Mouse (Mus musculus): ENCODE measurements around the gene Thy1.
A peak's percentile ranks its signal among the peaks of the same experiment; 100 is the strongest.

Thy1 gene

DNA sequence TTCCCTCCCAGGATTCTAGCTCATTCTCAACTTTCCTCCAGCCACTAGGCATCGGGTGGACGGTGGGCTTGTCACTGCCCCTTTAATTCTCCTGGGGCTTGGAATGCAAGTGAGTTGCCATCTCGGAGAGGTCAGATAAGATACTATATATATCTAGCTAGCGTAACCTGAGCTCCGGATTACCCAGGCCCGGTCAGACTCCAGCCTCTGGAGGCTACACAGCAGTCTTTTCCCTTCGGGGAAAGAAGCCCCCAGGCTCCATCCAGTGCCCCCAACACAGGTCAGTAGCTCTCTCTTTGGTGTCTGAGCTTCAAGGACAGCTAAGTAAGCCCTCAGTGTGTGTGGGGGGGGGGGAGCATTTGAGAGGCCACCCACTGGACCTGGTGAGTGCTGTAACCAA lies 26.1 kb downstream of the Thy1 start:
- no peak for DNase-seq

DNA sequence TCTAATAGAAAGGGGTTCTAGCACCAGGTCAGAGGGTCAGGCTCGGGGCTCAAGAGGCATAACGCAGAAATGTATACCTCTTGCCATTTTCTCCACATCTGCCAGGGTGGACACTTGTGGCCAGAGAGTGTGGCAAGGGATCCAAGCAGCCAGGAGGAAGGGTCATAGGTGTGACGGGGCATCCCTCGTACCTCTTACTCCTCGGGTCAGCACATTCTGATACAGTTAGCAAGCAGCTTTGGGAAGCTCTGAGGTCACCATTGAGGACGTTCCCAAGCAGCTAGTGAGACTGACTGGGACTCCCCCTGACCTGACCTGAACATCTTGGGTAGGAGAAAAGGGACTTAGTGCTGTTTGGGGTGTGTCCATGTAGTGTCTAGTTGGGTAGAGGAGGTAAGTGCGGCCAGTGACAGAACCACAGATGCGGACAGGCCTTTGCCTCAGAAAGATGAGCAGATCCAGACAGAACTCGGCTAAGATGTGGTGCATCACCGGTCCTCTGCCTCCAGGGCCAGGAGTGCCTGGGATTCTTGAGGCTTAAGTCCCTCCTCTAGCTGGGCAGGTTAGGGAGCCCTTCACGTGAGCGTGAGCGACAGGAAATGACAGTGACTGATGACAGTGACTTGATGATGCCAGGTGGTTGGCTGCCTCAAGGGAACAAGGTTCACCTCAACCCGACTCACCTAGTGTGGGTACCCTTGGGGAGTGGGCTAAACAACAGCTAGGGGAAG lies 27.1 kb downstream of the Thy1 start:
- no peak for DNase-seq

DNA sequence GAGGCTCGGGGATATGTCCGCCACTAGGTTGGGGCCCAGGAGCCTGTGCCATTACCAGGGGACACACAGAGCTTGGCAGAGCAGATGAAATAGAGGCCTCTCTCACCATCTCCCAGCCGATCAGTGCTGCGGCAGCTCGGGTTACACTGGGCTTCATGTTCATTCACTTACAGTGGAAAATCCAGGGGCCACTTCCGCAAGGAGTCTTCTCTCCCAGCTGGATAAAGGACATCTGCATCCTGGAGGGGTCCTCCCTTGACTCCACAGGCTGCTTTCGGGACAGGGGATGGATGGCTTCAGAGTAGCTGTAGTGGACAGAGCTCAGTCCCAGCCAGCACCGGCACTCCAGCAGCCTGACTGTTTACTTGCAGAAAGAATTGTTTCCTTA lies 27.7 kb downstream of the Thy1 start:
- DNase-seq, result no peak

DNA sequence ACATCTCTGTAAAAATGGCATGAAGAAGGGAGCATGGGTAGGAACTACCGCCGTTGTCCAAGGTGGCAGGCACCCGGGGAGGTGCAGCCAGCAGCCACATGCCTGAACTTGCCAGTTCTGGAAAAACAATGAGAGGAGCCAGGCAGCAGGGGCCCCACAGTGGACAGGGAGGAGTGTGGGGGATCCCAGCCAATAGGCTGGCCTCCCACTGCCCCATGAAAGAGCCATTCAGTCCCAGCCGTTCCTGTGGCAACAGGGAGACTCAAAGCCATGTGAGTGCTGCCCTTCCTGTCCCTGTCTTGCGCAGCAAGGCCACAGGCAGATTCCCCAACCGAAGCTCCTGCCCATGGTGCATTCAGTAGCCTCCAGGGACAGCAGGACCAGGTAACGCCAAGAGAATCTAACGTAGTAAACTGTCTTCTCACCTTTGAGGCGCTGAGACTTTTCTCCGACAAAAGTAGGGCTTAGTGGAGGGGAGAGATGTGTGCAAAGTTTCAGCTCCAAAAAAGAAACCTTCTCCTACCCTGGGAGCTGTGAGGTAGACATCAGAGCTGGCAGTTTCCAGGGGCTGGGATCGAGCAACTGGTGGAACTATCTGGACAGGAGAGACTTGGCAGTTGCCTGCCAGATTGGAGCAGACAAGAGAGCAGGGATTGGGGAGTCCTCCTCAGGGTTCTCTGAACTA lies 28.9 kb downstream of the Thy1 start:
- peak; percentile 83 for DNase-seq

DNA sequence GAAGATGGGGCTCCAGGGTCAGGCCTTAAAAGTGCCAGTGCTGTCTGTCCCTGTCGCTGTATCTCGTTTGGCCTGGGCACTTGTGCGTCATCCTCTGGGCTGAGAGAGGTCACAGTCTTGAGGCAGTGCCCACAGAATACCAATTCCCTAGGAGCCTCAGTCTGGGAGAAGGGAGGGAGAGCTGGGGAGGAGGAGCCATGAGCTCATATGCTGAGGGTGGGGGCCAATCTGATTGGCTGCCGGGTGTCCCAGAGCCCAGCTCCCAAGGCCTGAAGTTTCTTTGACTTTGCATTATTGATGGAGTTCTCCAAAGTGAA lies 29.4 kb downstream of the Thy1 start:
- DNase-seq, result peak; percentile 67

DNA sequence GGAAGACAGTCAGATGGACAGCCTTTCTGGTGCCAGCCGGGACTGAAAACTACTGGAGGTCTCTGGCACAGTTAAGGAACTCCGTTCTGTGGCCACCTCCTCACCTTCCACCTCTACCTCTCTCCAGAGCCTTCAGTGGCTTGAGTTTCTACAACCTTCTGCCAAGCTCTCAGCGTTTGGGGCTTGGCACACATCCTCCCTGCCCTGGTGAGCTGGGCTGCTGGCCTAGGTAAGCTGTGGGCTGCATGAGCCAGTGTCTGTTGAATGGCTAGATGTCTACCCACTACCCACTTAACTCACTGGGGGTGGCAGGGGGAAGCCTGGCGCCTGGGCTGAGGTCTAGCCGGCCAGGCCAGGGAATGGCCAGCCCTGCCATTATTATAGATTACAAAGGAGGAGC lies 29.9 kb downstream of the Thy1 start:
- DNase-seq, result no peak

DNA sequence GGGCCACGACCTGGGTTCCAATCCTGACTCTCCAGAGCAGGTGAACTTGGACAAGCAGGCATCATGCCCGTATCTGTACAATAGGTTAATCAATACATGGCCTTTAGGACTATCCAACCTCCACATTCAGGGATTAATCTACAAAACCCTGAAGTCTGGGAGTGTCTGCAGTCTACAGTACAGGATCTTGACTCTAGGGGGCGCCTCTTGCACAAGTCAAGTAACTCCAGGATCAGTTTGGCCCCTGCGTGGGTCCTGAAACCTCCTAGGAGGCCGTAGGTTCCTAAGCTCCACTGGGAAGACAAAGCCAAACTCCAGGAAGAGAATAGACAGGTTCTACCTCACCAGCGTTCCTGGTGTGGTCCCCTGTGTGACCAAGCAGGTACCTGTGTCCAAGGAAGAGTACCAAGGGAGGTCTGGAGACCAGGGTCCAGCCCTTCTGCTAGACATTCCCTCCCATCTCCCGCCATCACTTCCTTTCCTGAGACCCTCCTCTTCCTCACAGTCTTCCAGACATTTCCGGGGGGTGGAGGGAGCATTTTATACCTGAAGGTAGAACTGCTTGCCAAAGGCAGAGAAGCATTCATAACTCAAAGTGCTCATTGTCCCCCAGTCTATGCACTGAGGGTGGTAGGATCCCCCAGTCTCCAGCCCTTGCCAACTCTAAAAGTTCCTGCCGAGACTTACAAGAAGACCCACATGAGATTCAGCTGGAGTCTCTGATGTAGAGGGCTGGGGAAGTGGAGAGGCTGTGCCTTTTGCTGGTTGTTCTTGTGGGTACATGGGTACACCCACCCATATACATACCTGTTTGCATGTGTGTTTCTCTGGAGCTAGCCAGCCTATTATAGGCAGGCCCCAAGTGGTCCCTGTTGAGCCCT lies 31.5 kb downstream of the Thy1 start:
- DNase-seq, result no peak

DNA sequence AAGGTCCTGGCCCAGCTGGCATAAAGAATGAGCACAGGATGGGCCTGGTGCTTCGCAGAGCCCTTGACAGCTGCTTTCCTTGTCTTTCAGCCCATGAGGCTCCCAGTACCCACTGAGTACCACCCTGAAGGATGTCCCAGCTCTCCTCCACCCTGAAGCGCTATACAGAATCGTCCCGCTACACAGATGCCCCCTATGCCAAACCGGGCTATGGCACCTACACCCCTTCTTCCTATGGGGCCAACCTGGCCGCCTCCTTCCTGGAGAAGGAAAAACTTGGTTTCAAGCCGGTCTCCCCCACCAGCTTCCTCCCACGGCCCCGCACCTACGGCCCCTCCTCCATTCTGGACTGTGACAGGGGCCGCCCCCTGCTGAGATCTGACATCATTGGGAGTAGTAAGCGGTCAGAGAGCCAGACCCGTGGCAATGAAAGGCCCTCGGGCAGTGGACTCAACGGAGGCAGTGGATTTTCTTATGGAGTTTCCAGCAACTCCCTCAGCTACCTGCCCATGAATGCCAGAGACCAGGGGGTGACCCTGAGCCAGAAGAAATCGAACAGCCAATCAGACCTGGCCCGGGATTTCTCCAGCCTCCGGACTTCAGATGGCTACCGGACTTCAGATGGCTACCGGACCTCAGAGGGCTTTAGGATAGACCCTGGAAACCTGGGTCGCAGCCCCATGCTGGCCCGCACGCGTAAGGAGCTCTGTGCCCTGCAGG lies 32.3 kb downstream of the Thy1 start:
- no peak for DNase-seq

DNA sequence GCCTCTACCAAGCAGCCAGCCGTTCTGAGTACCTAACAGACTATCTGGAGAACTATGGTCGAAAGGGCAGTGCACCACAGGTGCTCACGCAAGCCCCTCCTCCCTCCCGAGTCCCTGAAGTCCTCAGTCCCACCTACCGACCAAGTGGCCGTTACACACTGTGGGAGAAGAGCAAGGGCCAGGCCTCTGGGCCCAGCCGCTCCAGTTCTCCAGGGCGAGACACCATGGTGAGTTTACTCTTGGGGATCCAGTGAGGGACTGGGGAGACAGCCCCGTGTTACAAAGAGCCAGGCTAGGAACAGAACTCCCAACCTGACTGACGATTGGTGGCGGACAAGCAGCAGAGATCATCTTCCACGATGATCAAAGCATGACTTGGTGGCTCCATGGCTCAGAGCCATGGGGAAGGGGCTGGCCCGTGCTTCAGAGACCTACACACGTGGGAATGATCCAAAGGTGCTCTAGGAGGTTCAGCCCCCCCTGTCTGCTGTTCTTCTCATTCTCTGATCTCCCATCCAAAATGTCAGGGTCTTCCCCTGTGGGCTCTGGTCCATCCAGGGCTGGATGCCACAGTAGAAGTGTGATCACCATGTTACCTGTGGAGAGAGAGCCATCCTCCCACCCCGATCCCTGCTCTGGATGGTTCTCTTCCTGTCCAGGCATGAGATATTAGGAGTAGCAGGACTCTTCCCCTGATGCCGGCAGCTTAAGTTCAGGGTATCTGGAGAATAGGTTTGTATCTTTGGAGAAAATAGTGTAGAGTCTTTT lies 33.0 kb downstream of the Thy1 start:
- DNase-seq, result no peak

DNA sequence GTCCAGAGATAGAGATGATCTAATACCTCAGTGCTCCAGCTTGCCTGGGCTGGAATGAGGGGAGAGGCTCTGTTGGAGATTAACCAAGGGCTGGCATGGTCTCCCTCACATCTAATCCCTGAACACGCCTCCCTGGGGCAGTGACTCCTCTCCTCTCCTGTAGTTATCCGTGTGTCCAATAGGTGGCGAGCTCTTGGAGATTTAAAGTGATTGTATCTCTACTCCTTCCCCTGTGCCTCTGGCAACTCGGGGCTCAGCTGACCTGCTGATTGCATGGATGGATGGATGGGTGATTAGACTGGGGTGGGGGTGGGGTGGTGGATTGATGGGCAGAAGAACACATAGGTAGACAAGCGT lies 33.6 kb downstream of the Thy1 start:
- DNase-seq, result peak; percentile 76

DNA sequence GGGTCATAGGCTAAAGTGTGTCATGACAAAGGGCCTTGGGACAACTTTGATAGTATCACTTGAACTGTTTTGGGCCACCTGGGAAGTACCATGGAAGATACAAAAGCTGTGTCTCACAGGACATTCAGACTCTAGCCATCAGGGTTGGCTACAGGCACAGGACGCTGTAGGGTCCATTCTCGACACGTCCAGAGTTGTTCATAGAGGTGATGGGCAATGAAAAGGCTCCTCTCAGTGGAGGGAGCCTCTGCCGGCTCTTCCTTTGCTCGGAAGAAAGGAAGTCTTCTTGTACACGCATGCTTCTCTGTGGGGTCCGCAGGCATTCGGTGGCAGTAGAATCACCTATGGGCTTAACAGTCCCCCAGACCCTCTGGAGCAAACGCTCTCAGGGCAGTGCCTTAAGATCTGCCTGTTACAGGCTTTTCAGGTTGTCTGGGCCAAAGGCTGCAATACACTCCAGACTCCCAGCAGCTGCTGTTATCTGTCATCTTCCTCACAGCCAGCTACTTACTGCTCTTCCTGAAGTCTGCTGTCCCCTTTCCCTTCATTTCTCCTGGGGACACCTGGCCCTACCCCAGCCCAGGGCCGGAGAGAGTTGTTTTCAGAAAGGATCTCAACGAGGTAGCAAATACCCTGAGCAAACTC lies 34.2 kb downstream of the Thy1 start:
- no peak for DNase-seq

DNA sequence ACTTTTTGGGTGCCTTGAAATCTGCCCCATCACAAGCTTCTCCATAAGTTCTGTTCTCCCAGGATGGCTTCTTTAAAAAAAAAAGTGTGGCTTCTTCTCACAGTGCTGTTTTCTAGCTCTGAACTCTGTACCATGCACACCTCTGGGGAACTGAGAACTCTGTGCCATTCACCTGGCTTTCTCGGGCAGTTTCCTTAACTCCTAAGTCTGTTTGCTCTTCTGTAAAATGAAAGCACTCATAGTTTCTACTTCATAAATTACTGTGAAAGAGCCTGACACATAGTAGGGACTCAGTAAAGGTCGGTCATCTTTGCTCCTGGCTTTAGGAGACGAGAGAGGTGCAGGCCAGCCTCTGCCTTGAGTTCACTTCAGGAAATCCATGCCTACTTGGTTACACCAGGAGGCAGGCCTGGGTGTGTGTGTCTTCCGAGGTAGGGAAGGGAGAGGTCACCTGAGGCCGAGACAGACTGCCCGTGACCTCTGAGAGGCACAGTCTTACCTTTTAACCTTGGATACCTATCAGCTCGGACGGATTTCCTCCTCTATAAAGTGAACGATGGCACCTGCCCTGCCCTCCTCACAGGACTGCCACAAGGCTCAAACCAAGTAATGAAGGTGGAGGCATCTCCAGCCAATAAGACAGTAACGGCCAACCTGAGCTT lies 35.1 kb downstream of the Thy1 start:
- no peak for DNase-seq

DNA sequence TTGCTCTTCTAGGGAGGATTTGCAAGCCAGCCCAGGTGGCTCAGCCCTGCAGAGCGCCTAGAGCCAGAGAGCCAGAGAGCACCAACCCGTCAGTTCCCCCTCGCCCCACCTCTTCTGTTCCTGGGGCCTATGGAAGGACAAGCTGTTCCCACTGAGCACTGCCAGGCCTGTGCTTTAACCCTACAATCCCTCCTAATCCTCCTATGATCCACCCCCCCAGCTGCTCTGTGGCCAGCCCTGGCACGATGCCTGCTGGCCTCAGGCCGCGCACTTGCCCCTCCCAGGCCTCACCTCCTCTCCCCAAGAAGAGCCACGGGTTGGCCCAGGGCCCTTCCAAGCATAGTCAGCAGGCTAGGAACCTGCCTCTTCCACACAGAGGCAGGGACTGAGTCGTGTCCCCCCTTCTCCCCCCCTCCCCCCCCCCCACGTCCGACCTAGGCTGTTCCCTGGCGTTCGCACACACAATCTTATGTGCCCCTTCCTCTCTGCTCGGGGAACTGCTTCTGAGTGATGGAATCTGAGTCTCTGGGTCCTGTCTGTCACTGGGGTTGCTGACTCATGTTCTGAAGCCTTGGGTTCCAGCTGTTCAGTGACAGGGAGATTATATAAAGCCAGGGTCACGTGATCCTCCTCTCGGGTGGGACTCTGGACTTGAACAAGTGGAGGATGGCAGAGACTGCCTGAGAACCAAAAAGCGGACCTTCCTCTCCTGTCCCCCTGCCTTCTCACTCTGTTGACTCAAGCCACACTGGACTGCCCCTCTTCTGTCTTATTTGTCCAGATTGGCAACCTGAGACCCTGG lies 36.0 kb downstream of the Thy1 start:
- DNase-seq, result no peak

DNA sequence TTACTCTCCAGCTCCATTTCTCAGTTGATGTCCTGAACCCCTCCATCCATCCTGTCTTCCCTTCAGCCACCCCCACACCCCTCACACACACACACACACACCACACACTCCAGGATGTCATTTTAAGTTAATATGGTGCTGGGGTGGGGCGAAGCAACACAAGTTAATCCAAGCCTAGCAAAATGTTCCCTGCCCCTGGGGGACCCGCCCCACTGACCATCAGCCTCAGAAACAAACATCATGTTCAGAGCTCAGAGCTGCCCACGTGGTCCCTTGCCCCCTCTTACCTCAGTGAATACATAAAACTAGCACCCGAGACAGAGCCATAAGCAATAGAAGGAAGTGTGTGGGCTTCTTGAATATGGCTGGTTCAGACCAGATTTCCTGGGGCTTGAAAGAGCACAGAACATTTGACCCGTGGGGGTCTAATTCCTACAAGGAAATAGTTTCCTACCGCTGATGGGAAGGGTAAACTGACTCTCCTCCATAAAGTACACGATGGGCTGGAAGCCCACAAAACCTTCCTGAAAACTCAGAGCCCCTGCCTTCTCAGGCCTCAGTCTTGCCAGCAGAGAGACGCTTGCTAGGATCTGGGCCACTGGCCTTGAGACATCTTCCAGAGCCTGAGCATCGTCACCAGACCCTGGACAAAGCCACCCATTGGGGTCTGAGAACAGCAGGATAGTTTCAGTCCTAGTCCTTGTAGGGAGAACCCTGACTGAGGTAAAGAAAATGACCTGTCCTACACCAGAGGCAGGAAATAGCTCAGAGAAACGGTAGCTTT lies 37.0 kb downstream of the Thy1 start:
- no peak for DNase-seq

DNA sequence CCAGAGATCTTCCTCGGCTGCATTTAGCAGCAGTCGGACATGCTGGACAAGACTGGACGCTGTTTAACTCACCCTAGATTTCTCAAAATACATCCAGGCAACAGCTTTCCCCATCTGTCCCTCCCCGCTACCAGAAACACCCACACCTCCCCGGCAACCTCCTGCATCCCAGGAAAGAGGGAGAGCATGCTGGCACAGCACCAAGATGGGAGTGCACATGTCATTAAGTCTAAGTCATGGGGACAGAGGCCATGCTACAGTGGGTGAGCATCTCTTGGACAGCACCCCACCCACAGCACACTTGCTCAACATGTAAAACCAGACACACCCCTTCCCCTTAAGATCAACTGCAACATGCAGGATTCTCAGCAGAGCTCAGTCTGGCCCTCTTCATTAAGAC lies 37.8 kb downstream of the Thy1 start:
- no peak for DNase-seq

DNA sequence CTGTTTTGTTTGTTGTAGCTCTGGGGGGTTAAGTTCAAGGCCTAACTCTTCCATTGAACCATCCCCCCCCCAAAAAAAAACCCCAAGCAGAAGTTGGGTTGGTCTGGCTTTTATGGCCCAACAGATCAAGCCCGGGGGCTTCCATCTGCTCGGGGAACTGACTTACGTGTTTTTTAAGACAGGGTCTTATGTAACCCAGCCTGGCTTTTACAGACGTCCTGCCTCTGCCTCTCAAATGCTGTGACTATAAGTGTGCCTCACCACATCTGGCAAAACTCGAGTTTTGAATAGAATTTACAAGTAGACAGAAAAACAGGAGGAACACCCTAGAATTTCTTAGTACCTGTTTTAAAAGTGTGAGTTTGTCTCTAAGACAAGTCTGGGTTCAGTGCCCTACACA lies 38.4 kb downstream of the Thy1 start:
- DNase-seq, result no peak

DNA sequence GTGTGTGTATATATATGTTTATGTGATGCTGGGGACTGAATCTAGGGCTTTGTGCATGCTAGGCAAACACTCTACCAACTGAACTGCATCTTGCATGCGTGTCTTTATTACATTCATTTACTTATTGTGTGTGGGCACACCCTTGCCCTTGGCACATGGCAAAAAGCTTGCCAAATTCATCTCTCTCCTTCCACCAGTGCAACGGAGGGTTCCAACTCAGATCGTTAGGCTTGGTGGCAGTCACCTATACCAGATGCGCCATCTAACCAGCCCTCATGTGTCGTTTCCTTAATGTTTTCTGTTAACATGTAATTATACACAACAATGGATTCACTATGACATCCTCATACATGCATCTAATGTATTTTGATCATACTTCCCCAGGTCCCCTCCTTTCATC lies 39.1 kb downstream of the Thy1 start:
- DNase-seq, result no peak

DNA sequence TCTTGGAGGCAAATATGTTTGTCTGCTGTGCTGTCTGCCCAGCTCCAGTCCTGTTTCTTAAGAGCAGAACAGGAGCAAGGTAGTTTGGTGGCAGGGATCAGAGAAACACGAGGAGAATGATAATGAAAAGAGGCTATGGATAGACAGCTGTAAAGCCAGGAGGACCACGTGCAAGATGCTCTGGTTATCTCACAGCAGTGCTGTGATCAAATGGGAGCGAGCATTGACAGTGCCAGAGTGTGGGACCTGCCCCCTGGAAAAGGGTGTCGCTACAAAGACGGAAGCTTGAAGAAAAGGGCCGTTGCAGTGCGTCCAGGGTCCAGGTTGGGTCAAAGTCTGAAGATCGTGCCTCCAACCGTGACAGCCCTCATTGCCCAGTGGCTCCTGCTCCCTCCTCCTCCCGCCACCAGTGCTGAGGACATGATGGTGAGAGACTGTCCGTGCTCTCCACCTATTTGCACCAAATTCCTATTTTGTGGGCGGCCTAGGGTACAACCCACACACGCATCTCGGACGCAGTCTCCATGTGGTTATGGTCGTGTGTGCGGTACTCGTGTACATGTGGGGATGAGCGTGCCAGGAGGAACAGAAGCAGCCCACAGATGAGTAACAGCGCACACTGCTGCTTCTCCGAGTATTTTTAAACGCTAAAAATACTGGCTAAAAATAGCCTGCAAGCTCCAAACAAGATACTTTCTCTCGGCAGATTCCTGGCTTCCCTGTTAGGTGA lies 40.4 kb downstream of the Thy1 start:
- DNase-seq, result no peak

DNA sequence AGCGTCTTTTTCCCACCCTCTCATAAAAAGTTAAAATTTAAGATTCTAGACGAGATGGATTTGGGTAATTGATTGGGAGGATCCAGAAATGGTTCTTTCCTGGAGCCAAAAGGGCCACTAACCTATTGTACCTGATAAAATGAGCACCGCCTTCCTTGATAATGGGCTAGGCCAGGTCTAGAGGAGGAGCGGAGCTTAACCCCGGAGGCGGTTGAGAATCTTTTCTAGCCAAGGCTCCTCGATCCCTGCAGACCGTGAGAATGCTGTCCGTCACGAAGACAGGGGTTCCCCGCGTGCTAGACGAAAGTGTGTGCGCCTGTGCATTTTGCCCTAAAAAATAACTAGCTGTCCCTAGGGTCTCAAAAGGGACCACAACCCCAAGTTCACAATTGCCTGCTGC lies 41.1 kb downstream of the Thy1 start:
- no peak for DNase-seq

Data from embryo, embryonic 11 days (tissue).